Mouse (Mus musculus) stomach, postnatal 0 days (tissue): Measurements from ENCODE around the gene Scamp3. TPM values are rescaled to one million over a fixed set of nuclear protein-coding genes. Genes with fewer than 3 reads are reported as not detected.
A peak's percentile ranks its signal among the peaks of the same experiment; 100 is the strongest.

ENCODE experiments used
- ATAC-seq: fragments of 200-750 bp; cut with Nextera tagmentation; 2 replicates; pipeline ENCODE4 v1.8.0; 2017; ENCODE audit not compliant: low FRiP score, low TSS enrichment
- DNase-seq: peaks from one replicate; pipeline ENCODE4 v3.0.0-alpha.2; 2016; ENCODE audit warnings: low spot score
- H3K27ac ChIP-seq: fragments of 300-500 bp; sonication (generic); replicated peaks from 2 replicates; pipeline ENCODE4 v1.5.1; 2014; ENCODE audit warnings: mild to moderate bottlenecking, control low read depth
- H3K27me3 ChIP-seq: fragments of 300-500 bp; sonication (generic); 2 replicates; pipeline ENCODE4 v1.6.1; 2014; ENCODE audit warnings: low read length; ENCODE audit not compliant: control insufficient read depth, insufficient read depth
- H3K36me3 ChIP-seq: fragments of 300-500 bp; sonication (generic); 2 replicates; pipeline ENCODE4 v1.6.1; 2014; ENCODE audit warnings: low read length, mixed read lengths; ENCODE audit not compliant: control insufficient read depth, insufficient read depth
- H3K4me1 ChIP-seq: fragments of 300-500 bp; sonication (generic); replicated peaks from 2 replicates; pipeline ENCODE4 v1.6.1; 2014; ENCODE audit warnings: antibody characterized with exemption; ENCODE audit not compliant: control insufficient read depth, insufficient read depth
- H3K4me2 ChIP-seq: fragments of 300-500 bp; sonication (generic); replicated peaks from 2 replicates; pipeline ENCODE4 v1.6.1; 2014; ENCODE audit warnings: low read depth, mild to moderate bottlenecking, control low read depth, moderate library complexity
- H3K4me3 ChIP-seq: fragments of 300-500 bp; sonication (generic); 2 replicates; pipeline ENCODE4 v1.5.1; 2014; ENCODE audit warnings: low read depth, low read length, control low read depth
- H3K9ac ChIP-seq: fragments of 300-500 bp; sonication (generic); 2 replicates; pipeline ENCODE4 v1.6.1; 2014; ENCODE audit warnings: mild to moderate bottlenecking, low read length, control low read depth, mixed read lengths
- H3K9me3 ChIP-seq: fragments of 300-500 bp; sonication (generic); 2 replicates; pipeline ENCODE4 v1.6.1; 2016; ENCODE audit warnings: low read length; ENCODE audit not compliant: control insufficient read depth
- CTCF ChIP-seq: IDR thresholded peaks from 2 replicates; pipeline ENCODE4 v1.5.1; 2016; ENCODE audit warnings: antibody characterized with exemption, low read depth, mild to moderate bottlenecking, moderate library complexity
- EP300 ChIP-seq: optimal IDR thresholded peaks from 2 replicates; pipeline ENCODE3; 2016; ENCODE audit warnings: antibody characterized with exemption
- WGBS: fragments of 180-500 bp; shearing (Covaris S2); extraction: QIAGEN DNeasy Blood & Tissue Kit; methylation state at CpG from one replicate; pipeline ENCODE4 v1.1.7; 2014; 5-methylcytosine and 5-hydroxymethylcytosine counted together
- polyA plus RNA-seq: library from polyadenylated mRNA; unstranded; fragments of >200 nt; fragmentation: Nextera tagmentation; extraction: Ambion mirVana; gene quantifications from 2 replicates; pipeline ENCODE4 v1.2.1, GENCODE M21; 2015

The Scamp3 gene
- polyA plus RNA-seq, 1 experiment from 2014 or later: 65.4 TPM

DNA sequence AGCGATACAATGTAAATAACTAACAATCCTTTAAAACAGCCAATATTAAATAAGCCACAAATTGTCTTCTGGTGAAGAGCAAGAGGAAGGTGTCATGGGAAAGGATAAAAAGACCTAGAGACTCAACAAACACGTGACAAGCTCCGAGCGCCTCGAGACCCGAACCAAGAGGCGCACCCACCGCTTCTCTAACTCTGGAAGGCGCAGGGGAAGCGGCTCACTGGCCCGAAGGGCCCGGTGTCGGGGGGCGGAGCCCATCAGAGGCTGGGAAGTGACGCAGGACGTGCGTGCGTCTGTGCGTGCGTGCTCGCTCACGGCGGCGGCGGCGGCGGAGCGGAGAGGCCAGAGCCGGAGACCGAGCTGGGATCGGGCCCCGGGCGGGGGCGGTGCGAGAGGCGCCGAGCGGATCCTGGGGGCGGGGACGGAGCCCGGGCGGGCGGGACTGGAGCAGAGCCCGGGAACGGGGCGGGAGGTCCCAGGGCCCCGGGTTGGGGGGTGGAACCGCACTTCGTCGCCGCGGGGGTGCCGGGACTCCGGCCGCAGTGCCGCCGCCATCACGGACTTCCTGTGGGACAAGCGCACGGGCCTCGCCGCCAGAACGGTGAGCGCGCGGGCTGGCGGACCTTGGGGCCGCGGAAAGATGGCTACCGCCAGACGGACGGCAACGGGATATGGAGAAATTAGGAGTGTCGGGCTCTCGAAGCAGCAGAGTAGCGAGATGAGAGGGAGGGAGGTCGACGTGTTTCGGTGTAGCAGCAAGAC, 12.6 kb upstream of the Scamp3 start, which contains the start of gene Clk2:
Gene Clk2 (plus strand): TSS at position 290 of the 762 bp plus-strand sequence.
- H3K9ac ChIP-seq: peak within 1 kb of the TSS; percentile 97
- H3K9me3 ChIP-seq: no peaks in the 10 kb centered on the region
- H3K36me3 ChIP-seq: peaks cover 14% of the 10 kb centered on the region; the same call in 1 of the 2 replicates
- no peaks in the 10 kb centered on the region for H3K27me3 ChIP-seq
- H3K27ac ChIP-seq: peak within 1 kb of the TSS; percentile 98
- peak; percentile 98 for ATAC-seq
- peak within 1 kb of the TSS; percentile 78 for H3K4me3 ChIP-seq
- TF ChIP-seq CTCF: no peak
- TF ChIP-seq EP300: no peak
- DNase-seq: peak; percentile 96
- under 1% methylated on average over 70 of the region's 79 CpGs for WGBS
- H3K4me2 ChIP-seq: peak within 1 kb of the TSS; percentile 49
- H3K4me1 ChIP-seq: peaks cover 5% of the 10 kb centered on the region; the same call in 1 of the 2 replicates

DNA sequence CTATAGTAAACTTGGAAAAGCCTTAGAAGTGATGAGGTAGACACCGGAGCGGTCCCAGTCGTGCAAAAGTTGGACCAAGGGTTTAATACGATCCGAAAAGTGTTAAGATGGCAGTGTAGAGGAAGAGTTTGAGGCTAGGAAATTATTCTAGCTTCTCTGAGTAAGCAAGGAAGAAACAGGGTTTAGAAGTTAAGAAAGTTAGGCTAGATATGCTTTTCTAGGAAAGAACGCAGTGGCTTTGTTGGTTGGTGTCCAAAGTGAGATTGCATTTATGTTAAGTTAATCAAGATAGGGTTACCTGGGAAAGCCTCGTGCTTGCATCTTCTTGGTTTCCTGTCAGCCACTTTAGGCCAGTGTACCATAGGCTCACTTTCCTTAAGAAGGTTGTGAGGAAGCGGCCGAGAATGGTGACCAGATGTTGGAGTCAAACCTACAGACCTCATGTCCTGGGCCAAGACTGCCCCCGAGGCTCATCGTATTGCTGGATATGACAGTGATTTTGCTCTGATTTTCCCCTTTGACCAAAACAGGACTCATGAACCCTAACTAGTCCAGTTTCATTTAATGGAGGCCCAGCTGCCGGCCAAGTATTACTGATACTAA, 11.9 kb upstream of the Scamp3 start:
- no peak for ATAC-seq
- 10% methylated on average over 12 of the region's 12 CpGs for WGBS
- H3K4me1 ChIP-seq: 0 out of 2 replicates have a peak, but pooled peaks cover 2% of the 10 kb centered on the region

DNA sequence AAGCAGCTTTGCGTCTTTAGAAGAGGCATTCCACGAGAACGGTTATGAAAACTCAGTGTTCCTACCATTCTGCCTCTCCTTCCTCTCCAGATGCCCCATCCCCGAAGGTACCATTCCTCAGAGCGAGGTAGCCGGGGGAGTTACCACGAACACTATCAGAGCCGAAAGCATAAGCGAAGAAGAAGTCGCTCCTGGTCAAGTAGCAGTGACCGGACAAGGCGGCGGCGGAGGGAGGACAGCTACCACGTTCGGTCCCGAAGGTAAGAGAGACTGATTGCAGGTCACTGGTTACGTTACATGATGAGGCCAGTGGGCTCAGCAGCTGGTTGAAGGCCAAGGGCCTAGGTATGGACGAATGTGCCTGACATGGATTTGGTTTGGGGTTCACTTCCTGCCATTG, 10.3 kb upstream of the Scamp3 start:
- no peak overlapping the region for H3K4me2 ChIP-seq
- H3K4me1 ChIP-seq: 0 out of 2 replicates have a peak, but pooled peaks cover 2% of the 10 kb centered on the region
- H3K4me3 ChIP-seq: no peak overlapping the region
- H3K36me3 ChIP-seq: peaks cover 19% of the 10 kb centered on the region; the same call in 1 of the 2 replicates
- TF ChIP-seq EP300 (no peak), CTCF (no peak)
- H3K9ac ChIP-seq: no peak overlapping the region
- WGBS: 89% methylated on average over 19 of the region's 19 CpGs
- no peaks in the 10 kb centered on the region for H3K27me3 ChIP-seq
- DNase-seq (no peak), ATAC-seq (no peak)
- H3K9me3 ChIP-seq: no peaks in the 10 kb centered on the region
- no peak overlapping the region for H3K27ac ChIP-seq

More for the DNA sequence above, 11.9 kb upstream of the Scamp3 start:
- Histone ChIP-seq H3K4me3 (peak overlapping the region; percentile 78), H3K9me3 (no peaks in the 10 kb centered on the region), H3K27ac (peak overlapping the region; percentile 98), H3K4me2 (peak overlapping the region; percentile 49), H3K27me3 (no peaks in the 10 kb centered on the region), H3K36me3 (peaks cover 16% of the 10 kb centered on the region; the same call in 1 of the 2 replicates), H3K9ac (peak overlapping the region; percentile 97)
- DNase-seq: no peak
- no peak for TF ChIP-seq CTCF
- TF ChIP-seq EP300: no peak

DNA sequence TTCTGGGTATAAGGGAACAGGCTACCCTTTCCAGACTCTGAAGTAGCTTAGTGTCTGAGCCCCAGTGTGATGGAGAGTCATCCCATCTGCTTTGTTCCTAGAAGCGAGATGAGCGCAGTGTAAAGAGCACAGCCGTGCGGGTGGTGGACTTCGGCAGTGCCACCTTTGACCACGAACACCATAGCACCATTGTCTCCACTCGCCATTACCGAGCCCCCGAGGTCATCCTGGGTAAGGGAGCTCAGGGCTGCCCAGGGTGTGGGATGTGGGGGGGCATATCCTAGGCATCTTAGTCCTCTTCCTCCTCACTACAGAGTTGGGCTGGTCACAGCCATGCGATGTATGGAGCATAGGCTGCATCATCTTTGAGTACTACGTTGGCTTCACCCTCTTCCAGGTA, 2.4 kb upstream of the Scamp3 start:
- no peaks in the 10 kb centered on the region for H3K27me3 ChIP-seq
- WGBS: 92% methylated on average over 11 of the region's 11 CpGs
- no peak for TF ChIP-seq CTCF
- TF ChIP-seq EP300: no peak
- no peak overlapping the region for H3K4me3 ChIP-seq
- no peaks in the 10 kb centered on the region for H3K9me3 ChIP-seq
- no peak for ATAC-seq
- no peak for DNase-seq
- H3K9ac ChIP-seq: no peak overlapping the region
- H3K36me3 ChIP-seq: peaks cover 44% of the 10 kb centered on the region
- peaks cover 4% of the 10 kb centered on the region; the same call in 1 of the 2 replicates for H3K4me1 ChIP-seq
- H3K27ac ChIP-seq: no peak overlapping the region
- H3K4me2 ChIP-seq: no peak overlapping the region

DNA sequence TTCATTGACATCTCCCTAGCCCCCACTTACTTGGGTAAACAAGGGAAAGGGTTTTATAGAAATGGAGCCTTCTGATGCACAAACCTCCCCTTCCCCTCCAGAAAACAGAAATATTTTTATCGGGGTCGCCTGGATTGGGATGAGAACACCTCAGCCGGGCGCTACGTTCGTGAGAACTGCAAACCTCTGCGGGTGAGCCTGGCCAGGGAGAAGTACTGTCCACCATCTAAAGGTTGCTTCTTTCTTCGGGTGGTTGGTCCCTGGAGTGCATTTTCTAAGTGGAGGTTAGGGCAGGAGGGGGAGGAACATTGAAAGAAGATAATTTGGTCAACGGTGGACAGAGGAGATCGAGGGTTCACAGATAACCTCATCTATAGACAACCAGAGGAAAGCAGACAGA, 1.7 kb upstream of the Scamp3 start:
- no peak for TF ChIP-seq EP300
- no peak for TF ChIP-seq CTCF
- no peak for ATAC-seq
- H3K4me3 ChIP-seq: no peak overlapping the region
- 89% methylated on average over 10 of the region's 10 CpGs for WGBS
- H3K27ac ChIP-seq: no peak overlapping the region
- H3K9me3 ChIP-seq: no peaks in the 10 kb centered on the region
- H3K4me2 ChIP-seq: no peak overlapping the region
- H3K9ac ChIP-seq: no peak overlapping the region
- no peaks in the 10 kb centered on the region for H3K27me3 ChIP-seq
- peaks cover 50% of the 10 kb centered on the region for H3K36me3 ChIP-seq
- H3K4me1 ChIP-seq: peaks cover 4% of the 10 kb centered on the region; the same call in 1 of the 2 replicates
- no peak for DNase-seq

DNA sequence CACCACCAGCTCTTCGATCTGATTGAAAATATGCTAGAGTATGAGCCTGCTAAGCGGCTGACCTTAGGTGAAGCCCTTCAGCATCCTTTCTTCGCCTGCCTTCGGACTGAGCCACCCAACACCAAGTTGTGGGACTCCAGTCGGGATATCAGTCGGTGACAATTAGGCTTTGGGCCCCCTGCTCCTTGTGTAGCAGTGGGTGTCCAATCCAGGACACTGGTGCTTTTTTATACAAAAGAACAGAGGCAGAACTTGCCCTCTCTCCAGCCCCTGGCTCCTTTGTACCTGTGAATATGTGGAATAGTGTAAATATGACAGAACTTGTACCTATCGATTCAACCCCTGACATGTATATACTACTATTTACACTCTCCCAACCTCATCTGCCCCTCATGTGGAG, 852 bp upstream of the Scamp3 start:
- H3K4me3 ChIP-seq: no peak overlapping the region
- no peak overlapping the region for H3K27ac ChIP-seq
- H3K27me3 ChIP-seq: no peaks in the 10 kb centered on the region
- no peak for TF ChIP-seq EP300
- TF ChIP-seq CTCF: no peak
- H3K9ac ChIP-seq: no peak overlapping the region
- peaks cover 4% of the 10 kb centered on the region; the same call in 1 of the 2 replicates for H3K4me1 ChIP-seq
- no peaks in the 10 kb centered on the region for H3K9me3 ChIP-seq
- DNase-seq (no peak), ATAC-seq (no peak)
- H3K4me2 ChIP-seq: no peak overlapping the region
- H3K36me3 ChIP-seq: peaks cover 53% of the 10 kb centered on the region
- 83% methylated on average over 7 of the region's 7 CpGs for WGBS
